Mouse (Mus musculus): ENCODE data around the gene Znhit3.
"Not testable (repeated sequence)": the region's sequence is repeated elsewhere in the genome, so short reads cannot be mapped to it uniquely, and the experiment has no call there.

The Znhit3 gene

GRCm38 (mm10) chr11:84879007-84879771, 37.0 kb downstream of the Znhit3 start:
- no peak for DNase-seq (ENCODE audit: inconsistent age in 2 of 2, low spot score in 1 of 2)

- DNase-seq (ENCODE audit: inconsistent age in 2 of 2, low spot score in 1 of 2), result not testable (repeated sequence)
Observed at GRCm38 (mm10) chr11:84876020-84876419, 40.1 kb downstream of the Znhit3 start.

GRCm38 (mm10) chr11:84873042-84873833, 42.9 kb downstream of the Znhit3 start:
- no peak for DNase-seq (ENCODE audit: inconsistent age in 2 of 2, low spot score in 1 of 2)

- DNase-seq (ENCODE audit: inconsistent age in 2 of 2, low spot score in 1 of 2), result peak in 1 of 2 experiments; percentile 26
Observed at GRCm38 (mm10) chr11:84871548-84872069, 44.6 kb downstream of the Znhit3 start.

- no peak for DNase-seq (ENCODE audit: inconsistent age in 2 of 2, low spot score in 1 of 2)
Observed at GRCm38 (mm10) chr11:84871046-84871445, 45.1 kb downstream of the Znhit3 start.

GRCm38 (mm10) chr11:84870337-84871043, 45.7 kb downstream of the Znhit3 start, which contains the start of gene Ggnbp2:
Ggnbp2 (minus strand) TSS chr11:84870817.
- DNase-seq (ENCODE audit: inconsistent age in 2 of 2, low spot score in 1 of 2), result peak; percentile 93 to 97

- DNase-seq (ENCODE audit: inconsistent age in 2 of 2, low spot score in 1 of 2), result peak; percentile 96 to 98
Observed at GRCm38 (mm10) chr11:84869537-84870232, 46.5 kb downstream of the Znhit3 start.

GRCm38 (mm10) chr11:84868786-84869259, 47.3 kb downstream of the Znhit3 start:
- DNase-seq (ENCODE audit: inconsistent age in 2 of 2, low spot score in 1 of 2), result peak in 1 of 2 experiments; percentile 60

- no peak for DNase-seq (ENCODE audit: inconsistent age in 2 of 2, low spot score in 1 of 2)
Observed at GRCm38 (mm10) chr11:84867586-84867985, 48.6 kb downstream of the Znhit3 start.

GRCm38 (mm10) chr11:84865268-84865667, 50.9 kb downstream of the Znhit3 start:
- DNase-seq (ENCODE audit: inconsistent age in 2 of 2, low spot score in 1 of 2), result no peak

Data from adrenal gland, adult (tissue).